Mouse (Mus musculus) liver, postnatal 0 days (tissue): Measurements from ENCODE around the gene Olfr878. TPM values are rescaled to one million over a fixed set of nuclear protein-coding genes. Genes with fewer than 3 reads are reported as not detected.
A peak's percentile ranks its signal among the peaks of the same experiment; 100 is the strongest.

Source experiments
- ATAC-seq: fragments of 200-750 bp; cut with Nextera tagmentation; 2 replicates; pipeline ENCODE4 v1.8.0; 2017; ENCODE audit warnings: mild to moderate bottlenecking, moderate library complexity
- DNase-seq: peaks from one replicate; pipeline ENCODE4 v3.0.0-alpha.2; 2016
- H3K27ac ChIP-seq: fragments of 300-500 bp; sonication (generic); 2 replicates; pipeline ENCODE4 v1.5.1; 2014; ENCODE audit warnings: antibody characterized with exemption, moderate library complexity, mild to moderate bottlenecking, low read depth
- H3K27me3 ChIP-seq: fragments of 300-500 bp; sonication (generic); 2 replicates; pipeline ENCODE4 v1.6.1; 2014; ENCODE audit warnings: low read length, control low read depth, mixed read lengths; ENCODE audit not compliant: insufficient read depth
- H3K36me3 ChIP-seq: fragments of 300-500 bp; sonication (generic); replicated peaks from 2 replicates; pipeline ENCODE4 v1.6.1; 2014; ENCODE audit warnings: mild to moderate bottlenecking, control low read depth, low read length, moderate library complexity, mixed read lengths; ENCODE audit not compliant: insufficient read depth
- H3K4me1 ChIP-seq: fragments of 300-500 bp; sonication (generic); 2 replicates; pipeline ENCODE4 v1.6.1; 2014; ENCODE audit warnings: antibody characterized with exemption, mild to moderate bottlenecking, control low read depth; ENCODE audit not compliant: insufficient read depth
- H3K4me2 ChIP-seq: fragments of 300-500 bp; sonication (generic); 2 replicates; pipeline ENCODE4 v1.6.1; 2014; ENCODE audit warnings: low read depth, mild to moderate bottlenecking, low read length, moderate library complexity, mixed read lengths
- H3K4me3 ChIP-seq: fragments of 300-500 bp; sonication (generic); 2 replicates; pipeline ENCODE4 v1.5.1; 2014; ENCODE audit warnings: low read depth, low read length
- H3K9ac ChIP-seq: fragments of 300-500 bp; sonication (generic); replicated peaks from 2 replicates; pipeline ENCODE4 v1.6.1; 2014; ENCODE audit warnings: mild to moderate bottlenecking, moderate library complexity
- H3K9me3 ChIP-seq: fragments of 300-500 bp; sonication (generic); 2 replicates; pipeline ENCODE4 v1.6.1; 2016; ENCODE audit warnings: mild to moderate bottlenecking, control low read depth, low read length, mixed read lengths
- CTCF ChIP-seq: sonication (generic); IDR thresholded peaks from 2 replicates; pipeline ENCODE4 v1.5.1; 2016; ENCODE audit warnings: antibody characterized with exemption, low read depth
- EP300 ChIP-seq: IDR thresholded peaks from 2 replicates; pipeline ENCODE4 v1.6.1; 2016; ENCODE audit warnings: antibody characterized with exemption, low read depth, mild to moderate bottlenecking
- WGBS: fragments of 180-500 bp; shearing (Covaris S2); extraction: QIAGEN DNeasy Blood & Tissue Kit; methylation state at CpG from one replicate; pipeline ENCODE4 v1.1.7; 2014; ENCODE audit not compliant: insufficient replicate concordance; 5-methylcytosine and 5-hydroxymethylcytosine counted together
- polyA plus RNA-seq: library from polyadenylated mRNA; unstranded; fragments of >200 nt; fragmentation: Nextera tagmentation; extraction: Ambion mirVana; gene quantifications from 2 replicates; pipeline ENCODE4 v1.2.1, GENCODE M21; 2015

Olfr878 gene
- polyA plus RNA-seq, 1 experiment from 2014 or later: not detected

GRCm38 (mm10) chr9:37918018-37918417 lies 378 bp downstream of the Olfr878 start:
- WGBS: 33% methylated on average over 1 of the region's 1 CpGs
- H3K9me3 ChIP-seq: no peaks in the 10 kb centered on the region
- no peaks in the 10 kb centered on the region for H3K4me1 ChIP-seq
- H3K27ac ChIP-seq: no peak overlapping the region
- H3K4me2 ChIP-seq: no peak overlapping the region
- ATAC-seq (no peak), DNase-seq (no peak)
- no peak overlapping the region for H3K9ac ChIP-seq
- no peak for TF ChIP-seq EP300
- TF ChIP-seq CTCF: no peak
- H3K27me3 ChIP-seq: no peaks in the 10 kb centered on the region
- no peaks in the 10 kb centered on the region for H3K36me3 ChIP-seq
- H3K4me3 ChIP-seq: no peak overlapping the region

- Histone ChIP-seq H3K4me2 (no peak overlapping the region), H3K9me3 (no peaks in the 10 kb centered on the region), H3K4me1 (no peaks in the 10 kb centered on the region), H3K36me3 (no peaks in the 10 kb centered on the region), H3K27ac (no peak overlapping the region), H3K9ac (no peak overlapping the region), H3K27me3 (no peaks in the 10 kb centered on the region), H3K4me3 (no peak overlapping the region)
- DNase-seq (no peak), ATAC-seq (no peak)
- 76% methylated on average over 5 of the region's 5 CpGs for WGBS
- TF ChIP-seq CTCF (no peak), EP300 (no peak)
Observed at GRCm38 (mm10) chr9:37924194-37924593, 6.6 kb downstream of the Olfr878 start.

- WGBS: 50% methylated on average over 2 of the region's 2 CpGs
- TF ChIP-seq CTCF (no peak), EP300 (no peak)
- no peak overlapping the region for H3K4me2 ChIP-seq
Observed at GRCm38 (mm10) chr9:37925445-37925844, 7.8 kb downstream of the Olfr878 start.

DNA sequence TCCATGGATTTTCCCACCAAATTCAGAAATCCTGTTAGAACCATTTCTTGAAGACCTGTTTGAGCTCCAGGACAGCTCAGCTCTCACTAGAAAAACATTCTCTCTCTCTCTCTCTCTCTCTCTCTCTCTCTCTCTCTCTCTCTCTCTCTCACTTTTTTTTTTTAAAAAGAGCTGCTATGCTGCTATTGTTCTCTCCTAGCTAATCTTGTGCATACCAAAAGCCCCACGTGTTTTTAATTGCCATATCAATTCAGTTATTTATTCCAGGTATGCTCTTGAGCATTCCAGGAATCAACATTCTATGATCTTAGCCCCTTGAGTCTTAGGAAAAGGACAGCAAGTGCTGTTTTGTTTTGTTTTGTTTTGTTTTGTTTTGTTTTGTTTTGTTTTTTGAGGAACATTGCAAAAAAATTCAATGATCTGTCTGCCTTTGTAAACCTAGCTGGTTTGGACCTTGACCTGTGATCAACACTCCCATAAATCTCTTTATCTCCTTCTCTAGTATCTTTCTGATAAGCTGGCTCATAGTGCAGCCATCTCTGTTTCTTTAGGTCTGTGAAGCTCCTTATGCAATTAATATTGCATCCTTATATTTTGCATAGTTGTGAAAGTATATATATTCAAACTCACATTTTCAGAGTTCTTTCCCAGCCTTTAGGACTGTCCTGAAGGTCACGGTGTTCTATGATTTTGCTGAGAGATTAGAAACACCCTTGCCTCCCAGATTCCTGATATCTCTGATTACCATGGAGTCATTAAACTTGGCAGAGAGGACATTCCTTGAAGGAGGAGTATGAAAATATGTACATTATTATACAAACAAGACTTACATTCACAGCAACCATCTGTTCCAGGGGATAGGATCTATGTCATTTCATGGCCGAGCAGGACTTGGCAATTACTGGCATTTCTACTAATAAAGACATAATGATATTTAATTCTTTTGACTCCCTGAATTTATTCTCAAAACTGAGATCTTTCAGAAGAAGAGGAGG lies 8.7 kb downstream of the Olfr878 start:
- no peak for ATAC-seq
- TF ChIP-seq EP300 (no peak), CTCF (no peak)

More at GRCm38 (mm10) chr9:37925445-37925844, 7.8 kb downstream of the Olfr878 start:
- H3K9ac ChIP-seq: no peak overlapping the region
- no peaks in the 10 kb centered on the region for H3K36me3 ChIP-seq
- H3K4me3 ChIP-seq: no peak overlapping the region
- H3K4me1 ChIP-seq: no peaks in the 10 kb centered on the region
- no peaks in the 10 kb centered on the region for H3K27me3 ChIP-seq
- H3K9me3 ChIP-seq: no peaks in the 10 kb centered on the region
- H3K27ac ChIP-seq: no peak overlapping the region
- no peak for ATAC-seq
- DNase-seq: no peak

DNA sequence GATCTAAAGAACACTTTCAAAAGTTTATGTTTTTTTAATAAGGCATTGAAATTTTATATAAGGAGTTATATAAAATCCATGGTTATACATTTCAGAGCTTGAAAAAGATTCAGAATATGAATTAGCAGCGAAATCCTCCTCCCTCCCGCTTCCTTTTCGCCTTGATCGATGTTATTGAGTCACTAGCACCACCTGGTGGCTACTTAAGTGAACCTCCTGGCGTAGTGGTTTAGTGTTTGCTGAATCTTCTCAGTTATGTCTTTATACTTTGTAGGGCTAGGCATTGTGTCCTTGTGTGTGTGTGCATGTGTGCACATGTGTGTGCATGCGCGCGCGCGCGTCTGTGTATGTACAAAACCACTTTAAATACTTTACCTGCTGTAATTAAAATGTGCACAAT lies 14.9 kb downstream of the Olfr878 start:
- DNase-seq (peak; percentile 22), ATAC-seq (no peak)
- WGBS: 6% methylated on average over 11 of the region's 11 CpGs
- H3K27ac ChIP-seq: no peak overlapping the region
- H3K9ac ChIP-seq: no peak overlapping the region
- no peak overlapping the region for H3K4me3 ChIP-seq
- no peak overlapping the region for H3K4me2 ChIP-seq
- TF ChIP-seq EP300: no peak
- TF ChIP-seq CTCF: peak; percentile 85
- H3K36me3 ChIP-seq: no peaks in the 10 kb centered on the region
- no peaks in the 10 kb centered on the region for H3K27me3 ChIP-seq
- H3K4me1 ChIP-seq: no peaks in the 10 kb centered on the region
- no peaks in the 10 kb centered on the region for H3K9me3 ChIP-seq

More for the DNA sequence above, 8.7 kb downstream of the Olfr878 start:
- H3K4me2 ChIP-seq: no peak overlapping the region
- no peak for DNase-seq
- no peaks in the 10 kb centered on the region for H3K4me1 ChIP-seq
- H3K9me3 ChIP-seq: no peaks in the 10 kb centered on the region
- 53% methylated on average over 3 of the region's 3 CpGs for WGBS
- H3K36me3 ChIP-seq: no peaks in the 10 kb centered on the region
- H3K27me3 ChIP-seq: no peaks in the 10 kb centered on the region
- H3K27ac ChIP-seq: no peak overlapping the region
- no peak overlapping the region for H3K9ac ChIP-seq
- no peak overlapping the region for H3K4me3 ChIP-seq

- H3K4me2 ChIP-seq: no peak overlapping the region
- no peak overlapping the region for H3K9ac ChIP-seq
- H3K9me3 ChIP-seq: no peaks in the 10 kb centered on the region
- no peaks in the 10 kb centered on the region for H3K36me3 ChIP-seq
- no peaks in the 10 kb centered on the region for H3K27me3 ChIP-seq
- TF ChIP-seq CTCF (no peak), EP300 (no peak)
- no peaks in the 10 kb centered on the region for H3K4me1 ChIP-seq
- H3K4me3 ChIP-seq: no peak overlapping the region
- DNase-seq (no peak), ATAC-seq (no peak)
- H3K27ac ChIP-seq: no peak overlapping the region
Observed at GRCm38 (mm10) chr9:37934146-37934545, 16.5 kb downstream of the Olfr878 start.
